Mouse (Mus musculus) cerebral cortex, adult 2 months (tissue): ENCODE measurements around the gene Msln.

ENCODE experiments used
- WGBS: fragments of 180-500 bp; shearing (Covaris S2); methylation state at CpG from one replicate; pipeline ENCODE4 v1.1.7; 2018; 5-methylcytosine and 5-hydroxymethylcytosine counted together

The Msln gene

DNA sequence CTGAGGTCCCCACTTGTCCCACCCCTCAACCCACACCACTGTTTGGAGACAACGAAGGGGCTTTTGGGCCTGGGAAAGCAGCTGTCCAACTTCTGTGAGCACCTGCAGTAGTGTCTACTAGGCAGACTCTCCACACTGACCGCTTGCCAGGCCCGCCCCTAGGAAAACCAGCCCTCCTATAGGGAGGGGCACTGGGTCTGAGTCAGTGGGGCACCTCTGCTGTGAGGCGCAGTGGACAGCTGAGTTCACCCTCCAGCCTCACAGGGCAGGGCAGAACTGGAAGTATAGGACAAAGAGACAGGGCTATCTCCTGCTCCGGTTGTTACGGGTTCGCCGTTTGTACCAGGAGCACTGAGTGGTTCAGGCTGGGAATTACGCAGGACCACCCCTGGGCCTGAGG, at the start of gene Msln:
TSS of gene Msln (minus strand) at position 138 of the 400 bp plus-strand sequence.
- 89% methylated on average over 9 of the region's 9 CpGs for WGBS

DNA sequence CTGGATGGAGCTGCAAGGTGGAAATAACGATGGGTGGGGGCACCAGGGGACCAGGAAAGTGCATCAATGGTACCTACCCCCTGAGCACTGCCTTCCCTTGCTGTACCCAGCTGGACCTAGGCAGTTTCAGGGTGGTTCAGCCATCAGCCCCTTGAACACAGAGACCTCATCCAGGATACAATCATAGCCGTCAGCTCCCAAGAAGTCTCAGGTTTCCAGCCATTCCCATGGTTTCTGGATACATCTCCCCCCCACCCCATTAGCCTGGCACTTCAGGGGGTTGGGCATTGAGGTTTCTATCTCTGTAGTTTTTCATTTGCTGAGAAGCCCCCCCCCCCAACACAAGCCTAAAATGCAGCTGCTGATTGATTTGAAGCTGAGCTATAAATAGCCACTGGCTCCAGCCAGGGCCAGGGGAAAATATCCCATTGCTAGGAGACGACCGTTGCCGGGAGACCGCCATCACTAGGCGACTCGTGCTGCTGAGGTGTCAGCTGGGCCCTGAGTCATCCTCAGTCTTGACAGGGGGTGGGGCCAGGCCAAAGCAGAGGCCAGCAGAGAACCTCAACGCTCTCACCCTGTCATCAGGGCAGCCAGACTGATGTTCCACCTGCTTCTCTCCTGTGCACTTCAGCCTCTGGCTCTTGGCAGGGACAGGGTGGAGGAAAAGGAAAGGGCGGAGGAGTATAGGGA, 48.8 kb upstream of the Msln start:
- 7% methylated on average over 10 of the region's 10 CpGs for WGBS

DNA sequence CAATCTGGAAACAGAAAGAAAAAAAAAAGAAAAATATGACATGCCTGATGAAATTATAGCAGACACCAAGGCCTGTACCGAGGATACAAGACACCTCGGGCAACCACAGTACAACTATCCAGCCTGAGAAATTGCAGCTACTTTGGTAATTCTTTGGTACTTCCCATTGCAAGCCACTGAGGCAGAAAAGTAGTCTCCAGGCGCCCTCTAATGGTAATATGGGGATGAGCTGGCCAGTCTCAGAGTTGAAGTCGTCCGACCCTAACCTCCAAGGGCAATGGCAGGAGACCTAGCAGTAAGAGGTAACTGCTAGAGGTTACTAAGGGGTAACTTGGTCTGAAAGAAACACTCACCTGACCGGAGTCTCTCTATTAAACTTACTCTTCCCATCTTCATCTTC, 46.9 kb upstream of the Msln start:
- WGBS: 8% methylated on average over 6 of the region's 6 CpGs

GRCm38 (mm10) chr17:25796951-25797369, 42.8 kb upstream of the Msln start, which contains the start of gene Metrn:
Metrn (minus strand) TSS chr17:25797136.
- WGBS: under 1% methylated on average over 35 of the region's 35 CpGs

- WGBS: 22% methylated on average over 37 of the region's 37 CpGs
Observed at GRCm38 (mm10) chr17:25796211-25796771, 42.1 kb upstream of the Msln start.

DNA sequence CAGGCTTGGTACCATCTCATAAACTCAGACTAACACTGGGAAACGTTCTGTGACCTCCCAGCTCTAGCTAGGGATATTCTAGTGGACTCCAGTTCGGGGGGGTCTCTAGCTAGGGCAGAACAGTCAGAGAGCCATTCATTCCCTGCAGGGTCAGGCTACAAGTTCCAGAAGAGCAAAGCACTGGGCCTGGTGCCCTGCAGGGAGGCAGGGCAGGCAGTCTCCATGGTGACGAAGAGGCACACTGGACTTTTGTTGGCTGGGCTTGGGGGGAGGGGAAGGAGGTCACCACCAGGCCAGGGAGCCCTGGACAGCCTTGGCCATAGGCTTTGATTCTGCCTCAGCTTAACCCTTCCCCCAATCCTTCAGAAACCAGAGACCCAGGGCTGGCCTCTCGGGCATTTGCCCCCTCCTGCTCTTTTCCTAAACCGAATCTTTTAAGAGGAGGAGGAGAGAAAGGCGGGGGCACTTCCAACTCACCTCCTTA, 41.5 kb upstream of the Msln start, which contains the start of gene AC134908.4:
TSS of gene AC134908.4 (minus strand) at position 51 of the 484 bp plus-strand sequence.
- 54% methylated on average over 6 of the region's 6 CpGs for WGBS

DNA sequence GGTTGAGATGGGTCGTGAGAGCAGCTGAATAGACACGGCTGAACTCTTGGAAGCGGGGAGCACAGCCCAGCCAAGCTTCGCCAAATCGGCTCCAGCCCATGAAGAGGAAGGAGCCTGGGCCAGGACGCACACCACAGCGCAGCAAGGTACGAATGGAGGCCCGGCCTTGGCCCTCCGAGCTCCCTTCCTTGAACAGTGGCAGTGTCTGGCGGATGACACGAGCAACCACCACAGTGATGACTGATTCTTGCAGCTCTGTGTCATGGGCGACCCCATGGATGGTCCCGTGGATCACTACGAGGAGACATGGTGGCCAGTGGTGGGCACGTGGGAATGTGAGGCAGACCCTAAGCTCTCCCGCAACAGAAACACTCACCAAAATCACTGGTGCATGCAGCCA, 40.8 kb upstream of the Msln start:
- 69% methylated on average over 17 of the region's 17 CpGs for WGBS

- WGBS: 44% methylated on average over 13 of the region's 13 CpGs
Observed at GRCm38 (mm10) chr17:25794197-25794596, 40.0 kb upstream of the Msln start.

- WGBS: 1% methylated on average over 14 of the region's 14 CpGs
Observed at GRCm38 (mm10) chr17:25792615-25793014, 38.4 kb upstream of the Msln start, which contains the start of gene Fam173a. Fam173a (minus strand) TSS chr17:25792901.

GRCm38 (mm10) chr17:25791843-25792527, 37.8 kb upstream of the Msln start:
- under 1% methylated on average over 45 of the region's 45 CpGs for WGBS

DNA sequence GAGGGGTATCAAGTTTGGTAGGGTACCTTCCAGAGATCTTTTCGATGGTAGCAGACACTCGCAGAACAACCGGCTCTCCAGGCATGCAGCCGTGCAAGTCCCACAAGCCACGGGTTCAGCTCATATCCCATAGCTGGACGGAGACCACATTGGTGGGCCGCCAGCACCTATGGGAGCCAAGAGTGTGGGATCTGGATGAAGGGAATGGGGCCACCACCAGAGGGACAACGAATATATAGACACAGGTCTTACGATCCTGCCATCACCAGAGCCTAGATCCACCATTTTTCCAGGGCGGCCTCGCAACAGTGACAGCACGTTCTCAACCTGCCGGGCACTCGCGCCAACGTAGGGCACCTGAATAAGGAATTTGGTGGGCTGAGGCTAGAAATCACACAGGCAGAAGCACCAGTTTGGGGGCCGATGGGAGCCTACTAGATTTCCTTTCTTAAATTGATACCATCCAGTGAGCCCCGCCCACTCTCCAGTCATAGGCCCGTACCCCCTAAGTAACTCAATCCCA, 37.2 kb upstream of the Msln start:
- WGBS: 16% methylated on average over 19 of the region's 19 CpGs

GRCm38 (mm10) chr17:25786781-25787504, 32.8 kb upstream of the Msln start:
- WGBS: 92% methylated on average over 9 of the region's 9 CpGs

- WGBS: 79% methylated on average over 3 of the region's 3 CpGs
Observed at GRCm38 (mm10) chr17:25786280-25786679, 32.1 kb upstream of the Msln start, which contains the start of gene Ccdc78. Ccdc78 (plus strand) TSS chr17:25786580.

DNA sequence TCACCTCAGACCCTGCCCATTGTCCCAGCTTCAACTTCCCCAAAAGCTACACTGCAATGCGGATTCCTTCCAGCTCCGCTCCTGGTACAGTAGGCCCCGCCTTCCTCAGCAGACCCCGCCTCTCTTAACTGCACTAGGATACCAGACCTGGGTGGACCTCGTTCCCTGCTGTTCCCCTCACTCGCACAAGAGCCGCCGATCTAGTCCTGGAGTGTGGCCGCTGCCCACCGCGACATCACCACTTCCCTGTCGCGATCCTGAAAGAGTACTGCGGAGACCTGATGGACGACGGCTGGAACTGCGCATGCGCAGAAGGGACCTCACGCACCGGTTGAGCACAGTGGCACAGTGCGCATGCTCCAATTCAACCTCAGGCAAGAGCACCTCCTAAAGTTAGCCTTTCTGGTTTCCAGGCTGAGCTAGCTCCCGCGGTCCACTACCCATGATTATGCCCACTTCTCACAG, 31.1 kb upstream of the Msln start, which contains the start of gene Haghl:
TSS of gene Haghl (minus strand) at position 393 of the 465 bp plus-strand sequence.
- 0% methylated on average over 23 of the region's 23 CpGs for WGBS

DNA sequence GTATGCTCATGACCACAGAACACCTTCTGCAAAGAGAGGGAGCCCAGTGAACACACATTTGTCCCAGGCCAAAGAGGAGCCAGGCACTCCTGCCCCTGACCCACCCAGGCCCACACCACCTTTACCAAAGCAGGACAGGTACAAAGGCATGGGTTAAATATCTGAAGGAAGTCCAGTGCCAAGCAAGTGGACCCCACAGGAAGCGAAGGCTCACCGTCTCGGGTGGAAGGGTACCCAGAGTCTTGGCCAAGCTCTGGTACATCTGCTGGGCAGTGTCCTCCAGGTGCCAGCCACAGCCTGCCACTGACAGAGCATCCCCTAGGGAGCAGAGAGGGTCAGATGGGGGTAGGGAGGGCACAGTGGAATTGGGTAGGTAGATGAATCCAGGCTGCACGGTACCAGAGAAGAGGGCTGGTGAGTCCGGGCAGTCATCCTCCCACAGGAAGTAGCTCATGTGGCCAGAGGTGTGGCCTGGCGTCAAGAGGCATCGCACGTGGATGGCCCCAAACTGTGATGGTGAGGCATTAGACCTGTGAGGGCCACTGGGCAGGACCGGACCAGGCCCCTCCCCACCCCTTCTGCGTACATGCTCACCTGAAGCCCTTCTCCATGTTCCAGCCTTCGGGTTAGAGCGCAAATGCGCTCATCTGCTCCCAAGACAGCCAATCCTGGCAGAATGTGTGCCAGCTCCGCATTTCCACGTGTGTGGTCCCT, 29.8 kb upstream of the Msln start:
- 55% methylated on average over 15 of the region's 15 CpGs for WGBS

DNA sequence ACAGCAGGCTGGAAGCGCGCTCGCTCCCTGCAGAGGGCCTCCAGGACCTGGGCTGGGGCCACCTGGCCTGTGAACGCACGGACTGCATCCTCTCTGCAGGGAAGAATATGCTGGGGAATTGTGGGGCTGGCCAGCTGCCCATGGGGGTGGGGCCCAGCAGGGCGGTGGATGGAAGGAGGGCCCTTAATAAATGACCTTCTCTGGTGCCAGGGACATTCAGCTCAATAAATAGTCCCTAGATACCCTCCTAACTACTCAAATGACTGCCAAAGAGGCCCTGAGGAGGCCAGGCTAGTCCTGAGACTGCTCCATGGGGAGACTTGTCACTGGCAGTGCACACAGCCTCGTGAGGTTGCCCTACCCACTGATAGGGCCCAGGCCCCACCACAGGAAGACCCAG, 28.9 kb upstream of the Msln start:
- 54% methylated on average over 7 of the region's 7 CpGs for WGBS

DNA sequence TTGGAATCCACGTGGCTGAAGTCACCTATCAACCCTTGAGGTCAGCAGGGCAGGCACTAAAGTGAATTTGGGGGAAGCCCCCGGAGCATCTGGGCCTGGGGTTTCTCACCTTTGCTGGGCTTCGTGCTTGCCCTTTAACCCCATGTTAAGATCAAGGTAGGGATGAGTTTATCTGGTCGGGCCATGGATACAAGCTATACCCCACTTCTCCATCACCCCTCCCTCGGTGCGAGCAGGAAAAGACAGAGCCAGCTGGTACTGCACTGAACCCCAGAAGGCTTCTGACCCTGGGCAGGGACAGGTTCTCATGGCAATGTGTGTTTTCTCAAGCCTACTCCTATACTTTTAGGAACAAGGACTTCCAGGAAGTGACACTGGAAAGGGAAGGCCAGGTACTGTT, 27.2 kb upstream of the Msln start:
- 73% methylated on average over 6 of the region's 6 CpGs for WGBS

- WGBS: 98% methylated on average over 5 of the region's 5 CpGs
Observed at GRCm38 (mm10) chr17:25777948-25778347, 23.8 kb upstream of the Msln start.

GRCm38 (mm10) chr17:25775318-25776062, 21.3 kb upstream of the Msln start:
- WGBS: 78% methylated on average over 10 of the region's 10 CpGs

- WGBS: 0% methylated on average over 37 of the region's 37 CpGs
Observed at GRCm38 (mm10) chr17:25773549-25774120, 19.5 kb upstream of the Msln start, which contains the start of gene Narfl. Narfl (plus strand) TSS chr17:25773776.
